Comparison of ENCODE assay signal across 8 mouse cellular contexts in genomic region chr12:72535599-72535998, GRCm38 (mm10). TPM values are rescaled to one million over a fixed set of nuclear protein-coding genes. Genes with fewer than 3 reads are reported as not detected.
DNase-seq lines count a peak whose midpoint lies in the region; ATAC-seq and TF ChIP-seq lines count a peak whose summit lies in the region.

No protein-coding gene starts in this region.

- no peaks in the 10 kb centered on the region for H3K36me3 ChIP-seq in embryonic facial prominence, embryonic 14.5 days (ENCODE audit: control insufficient read depth, insufficient read depth, low read length)
- H3K36me3 ChIP-seq in hindbrain, postnatal 0 days (ENCODE audit: insufficient read depth, low read length), result no peaks in the 10 kb centered on the region
- no peaks in the 10 kb centered on the region for H3K36me3 ChIP-seq in midbrain, embryonic 13.5 days

- H3K4me1 ChIP-seq in embryonic facial prominence, embryonic 14.5 days (ENCODE audit: control insufficient read depth, insufficient read depth, low read length), result peaks cover 6% of the 10 kb centered on the region
- 0 out of 2 replicates have a peak, but pooled peaks cover 4% of the 10 kb centered on the region for H3K4me1 ChIP-seq in hindbrain, postnatal 0 days (ENCODE audit: insufficient read depth, low read length)
- H3K4me1 ChIP-seq in midbrain, embryonic 13.5 days (replicated peaks), result peaks cover 14% of the 10 kb centered on the region

- H3K27me3 ChIP-seq in embryonic facial prominence, embryonic 14.5 days (replicated peaks; ENCODE audit: control insufficient read depth, insufficient read depth, low read length), result no peaks in the 10 kb centered on the region
- H3K27me3 ChIP-seq in hindbrain, postnatal 0 days (ENCODE audit: insufficient read depth, low read length), result no peaks in the 10 kb centered on the region
- no peaks in the 10 kb centered on the region for H3K27me3 ChIP-seq in midbrain, embryonic 13.5 days

- H3K4me3 ChIP-seq in embryonic facial prominence, embryonic 14.5 days (ENCODE audit: low read depth, low read length), result peak overlapping the region; percentile 71
- H3K4me3 ChIP-seq in hindbrain, postnatal 0 days (ENCODE audit: low read length), result peak overlapping the region; percentile 75
- H3K4me3 ChIP-seq in midbrain, embryonic 13.5 days (replicated peaks), result peak overlapping the region; percentile 72

- TF ChIP-seq CTCF in hindbrain, postnatal 0 days (IDR thresholded peaks at IDR 0.05; ENCODE audit: low read depth), result no peak

- 39% methylated on average over 3 of the region's 3 CpGs for WGBS in embryonic facial prominence, embryonic 14.5 days
- 41% methylated on average over 3 of the region's 3 CpGs for WGBS in hindbrain, postnatal 0 days
- WGBS in midbrain, embryonic 13.5 days, result 49% methylated on average over 3 of the region's 3 CpGs

- no peak for ATAC-seq in embryonic facial prominence, embryonic 14.5 days (ENCODE audit: low read depth)
- no peak for ATAC-seq in hindbrain, postnatal 0 days
- no peak for ATAC-seq in midbrain, embryonic 13.5 days

- peak overlapping the region; percentile 75 for H3K4me2 ChIP-seq in embryonic facial prominence, embryonic 14.5 days (ENCODE audit: low read depth, low read length)
- H3K4me2 ChIP-seq in hindbrain, postnatal 0 days (ENCODE audit: low read depth, low read length), result peak overlapping the region; percentile 78
- H3K4me2 ChIP-seq in midbrain, embryonic 13.5 days (replicated peaks), result peak overlapping the region; percentile 67

- 0 out of 2 replicates have a peak, but pooled peaks cover 2% of the 10 kb centered on the region for H3K9me3 ChIP-seq in embryonic facial prominence, embryonic 14.5 days (ENCODE audit: control insufficient read depth, low read length)
- H3K9me3 ChIP-seq in hindbrain, postnatal 0 days (ENCODE audit: low read length), result no peaks in the 10 kb centered on the region
- no peaks in the 10 kb centered on the region for H3K9me3 ChIP-seq in midbrain, embryonic 13.5 days

- 0 out of 2 replicates have a peak overlapping the region, but pooled peaks have one; percentile 66 for H3K27ac ChIP-seq in embryonic facial prominence, embryonic 14.5 days (replicated peaks; ENCODE audit: low read depth, low read length)
- H3K27ac ChIP-seq in hindbrain, postnatal 0 days, result peak overlapping the region; percentile 68
- H3K27ac ChIP-seq in midbrain, embryonic 13.5 days, result no peak overlapping the region

- DNase-seq in layer of hippocampus, adult 9-11 months, result peak; percentile 14
- no peak for DNase-seq in layer of hippocampus, adult 8-10 months (ENCODE audit: low spot score in 2 of 2)
- no peak for DNase-seq in embryonic facial prominence, embryonic 14.5 days (ENCODE audit: low spot score)
- no peak for DNase-seq in hindbrain, postnatal 0 days (ENCODE audit: low spot score)
- DNase-seq in spleen, adult 18-20 months, result no peak
- no peak for DNase-seq in spleen, postnatal 14 days (ENCODE audit: low spot score in 2 of 2)
- DNase-seq in cerebellum, adult 11-12 months, result no peak

- H3K9ac ChIP-seq in embryonic facial prominence, embryonic 14.5 days (ENCODE audit: low read depth, low read length), result peak overlapping the region; percentile 17; the same call in 1 of the 2 replicates
- H3K9ac ChIP-seq in hindbrain, postnatal 0 days (replicated peaks; ENCODE audit: low read length), result peak overlapping the region; percentile 69
- peak overlapping the region; percentile 82 for H3K9ac ChIP-seq in midbrain, embryonic 13.5 days (replicated peaks)

RNA-seq across cellular contexts. Expression of gene Pcnx4, which starts 0.6 kb away (rescaled TPM):
- 10 to 100 TPM; 30.3 to 32.7 (median 30.8) TPM for total RNA-seq in layer of hippocampus, adult 8-10 months (2022)
- 12.4 and 13.6 TPM in 2 replicates for polyA plus RNA-seq in embryonic facial prominence, embryonic 14.5 days (2014; fragmentation: Nextera tagmentation; extraction: Ambion mirVana)
- total RNA-seq in hindbrain, postnatal 0 days (2014; rRNA removed), result 18.9 and 20.8 TPM in 2 replicates
- 17.9 and 18.9 TPM in 2 replicates for polyA plus RNA-seq in hindbrain, postnatal 0 days (2015; fragmentation: Nextera tagmentation; extraction: Ambion mirVana)
- 18.6 and 19.0 TPM in 2 replicates for polyA plus RNA-seq in midbrain, embryonic 13.5 days (2015; fragmentation: Nextera tagmentation; extraction: Ambion mirVana)

Comparison
In these comparisons a context has a peak if more than half of its experiments do, and no peak if none do; other contexts are left out.
1. H3K9ac ChIP-seq: peak in every context shown above with its lines; median percentile 82 in midbrain, embryonic 13.5 days; 69 in hindbrain, postnatal 0 days; 17 in embryonic facial prominence, embryonic 14.5 days.